Mouse (Mus musculus): ENCODE data around the gene Arhgef2.
"Not testable (repeated sequence)": the region's sequence is repeated elsewhere in the genome, so short reads cannot be mapped to it uniquely, and the experiment has no call there.

Arhgef2 gene

DNA sequence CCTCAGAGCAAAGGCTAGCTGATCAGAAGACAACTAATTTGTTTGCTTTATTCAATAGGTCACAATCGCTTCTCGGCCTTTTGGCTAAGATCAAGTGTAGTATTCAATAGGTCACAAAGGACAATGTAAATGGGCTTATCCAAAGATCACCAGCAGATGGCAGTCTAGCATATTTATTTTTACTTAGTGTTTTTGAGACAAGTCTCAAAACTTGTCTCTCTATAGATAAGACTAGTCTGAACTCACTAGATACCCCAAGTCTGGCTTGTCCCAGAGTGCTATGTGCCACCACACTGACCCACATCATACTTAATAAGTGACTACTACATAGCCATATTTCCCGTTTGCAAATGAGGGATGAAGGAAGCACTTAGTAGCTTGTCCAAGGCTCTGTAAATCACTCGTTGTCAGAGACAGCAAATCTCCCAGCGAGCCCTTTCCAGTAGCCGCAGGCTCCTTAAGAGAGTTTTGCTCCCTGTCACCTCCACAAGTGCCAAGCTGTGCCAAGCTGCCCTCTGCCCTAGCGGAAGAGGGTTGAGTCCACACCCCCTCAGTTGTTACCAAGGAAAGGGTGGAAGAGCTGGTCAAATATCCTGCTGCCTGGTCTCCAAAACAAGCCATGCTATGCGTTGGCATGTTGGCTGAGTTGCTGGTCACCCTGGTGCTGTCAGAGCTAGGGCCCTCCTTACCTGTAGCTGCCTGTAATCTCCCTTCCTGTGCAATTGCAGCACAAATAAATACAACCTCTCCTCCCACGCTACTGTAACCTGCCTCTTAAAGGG lies 13.6 kb upstream of the Arhgef2 start:
- DNase-seq: peak; percentile 65 to 73

DNA sequence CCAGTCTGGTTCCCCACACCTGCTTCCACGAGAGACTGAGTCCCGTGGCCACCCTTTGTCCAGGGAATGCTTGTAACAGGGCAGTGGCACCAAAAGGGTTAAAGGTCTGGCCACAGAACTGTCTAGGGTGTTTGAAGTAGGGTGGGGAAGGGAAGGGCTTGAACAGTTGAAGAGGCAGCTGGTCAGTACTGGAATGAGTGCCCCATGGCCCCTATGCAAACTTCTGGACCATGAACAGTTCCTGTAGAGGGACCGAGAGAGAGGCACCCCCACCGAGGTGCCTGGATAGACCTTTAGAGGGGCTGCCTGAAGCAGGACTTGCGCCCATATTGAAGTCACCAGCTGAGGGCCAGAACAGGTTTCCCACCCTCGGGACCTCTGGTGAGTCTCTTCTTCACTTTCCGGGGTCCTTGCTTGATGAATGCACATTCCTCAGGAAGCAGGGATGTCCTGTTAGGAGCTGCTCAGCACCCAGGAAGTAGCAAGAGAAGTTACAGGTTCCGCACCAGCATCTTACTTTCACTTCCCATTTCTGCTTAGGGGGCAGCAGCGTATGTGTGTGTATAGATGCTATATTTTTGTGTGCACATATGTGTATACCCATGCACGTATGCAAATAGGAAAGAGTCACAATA lies 12.7 kb upstream of the Arhgef2 start:
- DNase-seq: peak in 1 of 2 experiments; percentile 47

- peak; percentile 43 to 56 for DNase-seq
Observed at GRCm38 (mm10) chr3:88593893-88594580, 11.7 kb upstream of the Arhgef2 start.

DNA sequence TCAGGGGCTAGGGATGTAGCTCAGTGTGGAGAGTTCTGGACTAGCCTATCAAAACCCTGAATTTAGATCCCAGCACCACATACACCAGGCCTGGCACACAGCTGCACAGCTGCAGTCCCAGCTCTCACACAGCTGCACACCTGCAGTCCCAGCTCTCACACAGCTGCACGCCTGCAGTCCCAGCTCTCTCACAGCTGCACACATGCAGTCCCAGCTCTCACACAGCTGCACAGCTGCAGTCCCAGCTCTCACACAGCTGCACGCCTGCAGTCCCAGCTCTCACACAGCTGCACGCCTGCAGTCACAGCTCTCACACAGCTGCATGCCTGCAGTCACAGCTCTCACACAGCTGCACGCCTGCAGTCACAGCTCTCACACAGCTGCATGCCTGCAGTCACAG lies 9.2 kb upstream of the Arhgef2 start:
- DNase-seq: not testable (repeated sequence)

DNA sequence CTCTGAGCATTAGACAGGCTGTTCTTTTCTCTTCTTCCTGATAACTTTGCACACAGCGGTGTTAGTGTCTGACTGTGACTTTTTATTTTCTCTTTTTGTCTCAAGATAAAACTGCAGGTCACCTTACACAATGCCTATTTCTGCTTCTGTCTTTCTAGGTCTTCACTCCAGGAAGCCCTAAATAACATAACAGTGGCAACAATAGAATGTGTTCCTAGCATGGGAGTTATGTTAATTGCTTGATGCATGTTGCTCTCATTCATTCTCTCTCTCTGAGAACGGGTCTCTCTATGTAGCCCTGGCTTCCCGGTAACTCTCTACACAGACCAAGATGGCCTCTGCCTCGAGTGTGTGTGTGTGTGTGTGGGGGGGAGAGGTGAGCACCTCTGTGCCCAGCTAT lies 3.3 kb upstream of the Arhgef2 start:
- no peak for DNase-seq

DNA sequence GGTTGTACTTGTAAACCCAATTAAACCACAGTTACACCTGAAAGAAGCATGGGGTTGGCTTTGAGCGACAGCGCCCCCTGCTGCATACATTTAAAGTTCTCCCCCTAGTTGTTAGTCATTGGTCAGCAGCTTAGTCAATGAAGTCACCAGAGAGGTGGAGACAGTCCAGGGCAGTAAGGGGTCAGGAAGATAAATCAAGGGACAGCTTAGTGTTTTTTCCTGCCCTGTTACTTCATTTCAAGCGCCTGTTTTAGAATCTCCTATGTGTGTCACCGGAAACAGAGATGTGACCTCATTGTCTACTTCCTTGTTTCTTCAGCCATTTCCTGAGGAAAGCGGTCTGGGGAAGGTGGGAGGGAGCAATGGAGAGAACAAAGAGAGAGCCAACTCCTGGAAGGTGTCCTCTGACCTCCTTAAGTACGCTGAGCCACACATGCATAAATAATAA lies 2.0 kb upstream of the Arhgef2 start:
- DNase-seq: peak; percentile 91 to 93

DNA sequence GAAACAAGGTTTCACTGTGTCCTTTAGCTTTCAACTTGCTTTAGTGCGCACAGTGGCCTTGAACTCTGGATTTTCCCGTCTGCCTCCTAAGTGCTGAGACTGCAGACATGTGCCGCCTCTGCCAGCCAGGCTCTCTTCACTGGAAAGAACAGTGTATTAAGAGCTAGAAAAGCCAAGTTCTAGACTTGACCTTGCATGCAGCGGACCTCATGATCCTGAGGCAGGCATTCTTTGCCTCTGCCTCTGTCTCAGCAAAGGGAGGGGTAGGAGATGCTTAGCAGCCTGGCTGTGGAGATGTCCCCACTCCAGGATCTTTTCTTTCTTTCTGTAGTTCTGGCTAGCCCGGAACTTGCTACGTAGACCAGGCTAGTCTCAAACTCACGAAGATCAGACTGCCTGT lies 903 bp upstream of the Arhgef2 start:
- DNase-seq: no peak

GRCm38 (mm10) chr3:88607065-88607757 lies 1.4 kb downstream of the Arhgef2 start:
- DNase-seq: peak; percentile 88 to 91

DNA sequence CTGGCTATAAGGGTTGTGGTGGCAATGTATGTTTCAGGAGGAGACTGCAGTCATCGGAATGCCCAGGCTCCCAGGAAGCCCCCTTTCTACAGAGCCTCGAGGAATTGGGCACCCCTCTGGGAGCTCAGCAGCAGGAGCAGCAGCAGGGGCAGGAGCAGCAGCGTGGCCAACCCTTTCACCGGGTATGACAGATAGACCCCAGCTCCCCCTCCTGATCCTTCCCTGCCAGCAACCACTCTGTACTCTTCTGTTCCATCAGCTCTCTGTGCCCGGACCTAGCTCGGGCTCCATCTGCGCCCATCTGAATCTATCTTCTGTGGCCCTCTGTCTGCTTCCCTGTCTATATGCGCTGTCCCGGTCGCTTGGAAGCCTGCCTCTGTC lies 2.0 kb downstream of the Arhgef2 start:
- DNase-seq: no peak

DNA sequence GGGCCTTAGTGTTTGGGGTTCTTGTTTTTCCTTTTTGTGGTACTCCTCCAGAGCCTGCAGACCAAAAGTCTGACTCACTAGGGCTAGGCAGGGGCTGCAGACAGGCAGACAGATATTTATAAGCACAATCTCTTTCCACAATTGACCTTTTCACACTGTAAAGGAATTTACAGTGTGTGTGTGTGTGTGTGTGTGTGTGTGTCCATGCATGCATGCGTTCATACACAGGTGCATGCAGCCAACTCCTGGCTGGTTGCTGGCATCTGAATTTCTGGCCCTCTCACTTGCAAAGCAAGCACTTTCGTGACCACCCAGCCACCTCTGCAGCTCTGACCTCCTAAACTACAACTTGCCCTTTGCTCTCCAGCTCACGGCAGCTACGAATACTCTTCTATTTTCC lies 3.3 kb downstream of the Arhgef2 start:
- DNase-seq: peak; percentile 50 to 54

- no peak for DNase-seq
Observed at GRCm38 (mm10) chr3:88614418-88614817, 8.7 kb downstream of the Arhgef2 start.

DNA sequence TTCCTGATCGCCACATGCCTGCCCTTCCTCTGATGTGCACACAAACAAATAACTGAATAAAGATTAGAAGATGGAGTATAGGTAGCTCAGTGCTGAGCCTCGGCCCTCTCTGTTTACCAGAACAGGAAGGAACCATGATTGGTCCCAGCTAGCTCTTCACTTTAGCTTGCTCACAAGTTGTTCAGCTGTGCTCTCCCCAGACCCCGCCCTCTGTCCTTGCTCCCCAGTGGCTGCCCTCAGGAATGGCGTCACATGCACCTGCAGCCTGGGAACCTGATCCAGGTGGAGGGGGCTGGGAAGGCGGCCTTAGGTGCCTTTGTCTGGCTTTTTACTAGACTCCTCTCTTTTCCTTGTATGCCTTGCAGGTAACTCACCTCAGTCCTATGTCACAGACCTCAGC lies 9.4 kb downstream of the Arhgef2 start:
- DNase-seq: peak; percentile 73 to 80

DNA sequence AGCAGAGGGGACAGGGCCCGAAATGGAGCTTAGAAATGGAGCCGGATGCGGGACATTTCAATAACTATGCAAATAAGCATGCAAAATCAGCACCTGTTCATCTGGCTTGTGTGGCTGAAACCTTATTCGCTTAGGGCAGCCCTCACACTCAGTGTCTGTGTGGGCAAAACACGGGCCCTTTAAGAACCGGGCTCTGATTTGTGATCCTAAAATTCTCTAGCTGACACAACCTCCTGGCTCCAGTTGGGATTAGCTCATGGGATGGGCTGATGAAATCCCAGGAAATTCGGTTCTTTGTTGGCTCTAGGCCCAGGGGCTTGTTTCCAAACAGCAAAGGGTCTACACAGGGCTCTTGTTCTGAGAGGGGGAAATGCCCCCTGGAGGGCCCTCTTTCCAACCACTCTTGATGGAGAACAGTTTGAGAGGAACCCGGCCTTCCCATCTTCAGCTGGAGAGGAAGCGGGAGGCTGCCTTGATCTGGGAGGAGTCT lies 10.2 kb downstream of the Arhgef2 start:
- DNase-seq: no peak

DNA sequence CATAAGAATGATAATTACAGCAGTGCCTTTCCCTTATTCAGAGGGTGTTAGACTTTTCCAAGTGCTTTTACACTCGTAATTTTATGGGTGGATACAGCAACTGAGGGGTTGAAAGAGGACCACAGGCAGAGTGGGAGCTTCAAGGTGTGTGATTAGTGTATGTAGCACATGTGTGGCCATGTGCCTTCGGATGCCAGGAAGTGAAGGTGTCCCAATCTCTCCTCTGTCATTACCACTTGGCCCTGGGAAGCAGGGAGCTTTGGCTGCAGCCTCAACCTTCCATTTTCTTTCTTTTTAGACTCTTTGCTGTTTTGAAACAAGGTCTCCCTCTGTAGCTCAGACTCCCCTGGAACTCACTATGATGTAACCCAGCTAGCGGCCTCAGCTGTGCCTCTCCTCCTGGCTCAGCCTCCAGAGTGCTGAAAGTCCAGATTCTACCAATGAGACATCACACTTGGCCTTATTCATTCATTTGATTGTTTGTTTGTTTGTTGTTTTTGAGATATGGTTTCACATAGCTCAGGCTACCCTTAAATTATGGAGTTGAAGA lies 11.3 kb downstream of the Arhgef2 start:
- no peak for DNase-seq

GRCm38 (mm10) chr3:88618074-88618871 lies 12.5 kb downstream of the Arhgef2 start:
- DNase-seq: peak; percentile 69

- DNase-seq: peak; percentile 78 to 82
Observed at GRCm38 (mm10) chr3:88619113-88620097, 13.6 kb downstream of the Arhgef2 start.

- DNase-seq: no peak
Observed at GRCm38 (mm10) chr3:88620146-88620991, 14.6 kb downstream of the Arhgef2 start.

GRCm38 (mm10) chr3:88620992-88621536 lies 15.3 kb downstream of the Arhgef2 start:
- peak; percentile 86 to 88 for DNase-seq

DNA sequence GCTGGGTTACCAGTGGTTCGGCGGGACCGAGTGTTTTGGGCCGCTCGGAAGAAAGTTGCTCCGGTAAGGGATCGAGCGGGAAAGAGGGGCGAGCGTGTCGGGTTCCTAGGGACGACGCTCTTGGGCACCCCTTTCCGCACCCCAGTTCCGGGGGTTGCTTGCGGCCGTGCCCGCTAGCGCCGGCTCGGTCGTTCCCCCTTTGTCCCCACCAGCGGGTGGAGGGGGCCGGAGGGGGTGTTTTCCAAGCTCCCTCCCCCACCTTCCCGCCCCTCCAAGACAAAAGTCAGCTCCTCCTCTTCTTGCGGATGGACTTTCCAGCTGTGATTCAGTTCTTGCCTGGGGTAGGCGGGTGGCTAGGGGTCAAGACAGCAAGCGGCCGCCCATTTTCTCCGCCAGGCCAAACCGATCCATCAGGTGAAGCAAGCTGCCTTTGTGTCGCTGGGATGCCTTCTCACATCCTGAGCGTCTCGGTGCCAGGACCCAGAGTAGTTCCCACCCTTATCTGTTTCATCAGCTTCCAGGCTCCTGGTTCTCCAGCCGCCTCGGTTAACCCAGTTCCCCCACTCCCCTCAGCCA lies 15.9 kb downstream of the Arhgef2 start:
- DNase-seq: peak; percentile 85 to 86

Measured in kidney, postnatal 36 days (tissue).